Mouse (Mus musculus): ENCODE results near the gene Parp3. TPM values are rescaled to one million over a fixed set of nuclear protein-coding genes. Genes with fewer than 3 reads are reported as not detected.
A peak's percentile ranks its signal among the peaks of the same experiment; 100 is the strongest.

Parp3 gene
- total and polyA plus RNA-seq, 2 experiments from 2014 or later = 1.7 to 6.2 TPM

GRCm38 (mm10) chr9:106470991-106471750, 5.6 kb downstream of the Parp3 start:
- DNase-seq = no peak
- no peak overlapping the region for H3K9ac ChIP-seq

GRCm38 (mm10) chr9:106469776-106470175, 7.0 kb downstream of the Parp3 start:
- H3K4me3 ChIP-seq (ENCODE audit: low read depth, low read length) = no peak overlapping the region
- ATAC-seq (no peak), DNase-seq (no peak)
- H3K9ac ChIP-seq = no peak overlapping the region
- 69% methylated on average over 9 of the region's 9 CpGs for WGBS
- H3K27ac ChIP-seq (ENCODE audit: low read depth, low read length) = no peak overlapping the region
- H3K27me3 ChIP-seq (ENCODE audit: insufficient read depth, low read length) = no peaks in the 10 kb centered on the region
- no peaks in the 10 kb centered on the region for H3K36me3 ChIP-seq (ENCODE audit: insufficient read depth)
- no peaks in the 10 kb centered on the region for H3K9me3 ChIP-seq (ENCODE audit: low read length)
- no peak overlapping the region for H3K4me2 ChIP-seq (ENCODE audit: low read depth)
- no peak for TF ChIP-seq CTCF (IDR thresholded peaks at IDR 0.05; ENCODE audit: low read depth)
- H3K4me1 ChIP-seq (ENCODE audit: insufficient read depth) = peaks cover 7% of the 10 kb centered on the region; the same call in 1 of the 2 replicates

More at GRCm38 (mm10) chr9:106470991-106471750, 5.6 kb downstream of the Parp3 start:
- Histone ChIP-seq H3K36me3 (ENCODE audit: insufficient read depth) (no peaks in the 10 kb centered on the region), H3K4me3 (ENCODE audit: low read depth, low read length) (no peak overlapping the region), H3K4me1 (ENCODE audit: insufficient read depth) (no peaks in the 10 kb centered on the region), H3K27ac (ENCODE audit: low read depth, low read length) (no peak overlapping the region), H3K4me2 (ENCODE audit: low read depth) (no peak overlapping the region), H3K27me3 (ENCODE audit: insufficient read depth, low read length) (no peaks in the 10 kb centered on the region), H3K9me3 (ENCODE audit: low read length) (no peaks in the 10 kb centered on the region)
- no peak for TF ChIP-seq CTCF (IDR thresholded peaks at IDR 0.05; ENCODE audit: low read depth)
- no peak for ATAC-seq
- WGBS = 59% methylated on average over 14 of the region's 14 CpGs

GRCm38 (mm10) chr9:106469317-106469716, 7.4 kb downstream of the Parp3 start:
- Histone ChIP-seq H3K4me1 (ENCODE audit: insufficient read depth) (peaks cover 7% of the 10 kb centered on the region; the same call in 1 of the 2 replicates), H3K27me3 (ENCODE audit: insufficient read depth, low read length) (no peaks in the 10 kb centered on the region), H3K9ac (no peak overlapping the region), H3K27ac (ENCODE audit: low read depth, low read length) (no peak overlapping the region), H3K9me3 (ENCODE audit: low read length) (no peaks in the 10 kb centered on the region), H3K4me3 (ENCODE audit: low read depth, low read length) (no peak overlapping the region), H3K4me2 (ENCODE audit: low read depth) (no peak overlapping the region), H3K36me3 (ENCODE audit: insufficient read depth) (0 out of 2 replicates have a peak, but pooled peaks cover 3% of the 10 kb centered on the region)
- TF ChIP-seq CTCF (IDR thresholded peaks at IDR 0.05; ENCODE audit: low read depth) = no peak
- 81% methylated on average over 6 of the region's 6 CpGs for WGBS
- no peak for ATAC-seq
- DNase-seq = no peak

GRCm38 (mm10) chr9:106467746-106468145, 9.0 kb downstream of the Parp3 start:
- ATAC-seq (no peak), DNase-seq (no peak)
- no peaks in the 10 kb centered on the region for H3K9me3 ChIP-seq (ENCODE audit: low read length)
- no peak overlapping the region for H3K4me3 ChIP-seq (ENCODE audit: low read depth, low read length)
- peaks cover 7% of the 10 kb centered on the region; the same call in 1 of the 2 replicates for H3K4me1 ChIP-seq (ENCODE audit: insufficient read depth)
- H3K9ac ChIP-seq = no peak overlapping the region
- peaks cover 18% of the 10 kb centered on the region for H3K36me3 ChIP-seq (ENCODE audit: insufficient read depth)
- WGBS = 87% methylated on average over 7 of the region's 7 CpGs
- H3K27ac ChIP-seq (ENCODE audit: low read depth, low read length) = no peak overlapping the region
- no peak for TF ChIP-seq CTCF (IDR thresholded peaks at IDR 0.05; ENCODE audit: low read depth)
- H3K27me3 ChIP-seq (ENCODE audit: insufficient read depth, low read length) = no peaks in the 10 kb centered on the region
- no peak overlapping the region for H3K4me2 ChIP-seq (ENCODE audit: low read depth)

GRCm38 (mm10) chr9:106466721-106467120, 10.0 kb downstream of the Parp3 start:
- Histone ChIP-seq H3K4me1 (ENCODE audit: insufficient read depth) (peaks cover 7% of the 10 kb centered on the region; the same call in 1 of the 2 replicates), H3K9ac (no peak overlapping the region), H3K4me3 (ENCODE audit: low read depth, low read length) (no peak overlapping the region), H3K9me3 (ENCODE audit: low read length) (no peaks in the 10 kb centered on the region), H3K36me3 (ENCODE audit: insufficient read depth) (peaks cover 27% of the 10 kb centered on the region), H3K27me3 (ENCODE audit: insufficient read depth, low read length) (no peaks in the 10 kb centered on the region), H3K27ac (ENCODE audit: low read depth, low read length) (no peak overlapping the region), H3K4me2 (ENCODE audit: low read depth) (no peak overlapping the region)
- ATAC-seq = no peak
- WGBS = 94% methylated on average over 6 of the region's 6 CpGs
- TF ChIP-seq CTCF (IDR thresholded peaks at IDR 0.05; ENCODE audit: low read depth) = no peak
- no peak for DNase-seq

- peak within 1 kb of the TSS; percentile 54 for H3K4me3 ChIP-seq (ENCODE audit: low read depth, low read length)
- H3K9ac ChIP-seq = peak within 1 kb of the TSS; percentile 81
- peaks cover 35% of the 10 kb centered on the region for H3K36me3 ChIP-seq (ENCODE audit: insufficient read depth)
- peak; percentile 59 for DNase-seq
- TF ChIP-seq CTCF (IDR thresholded peaks at IDR 0.05; ENCODE audit: low read depth) = no peak
- peaks cover 7% of the 10 kb centered on the region; the same call in 1 of the 2 replicates for H3K4me1 ChIP-seq (ENCODE audit: insufficient read depth)
- H3K27me3 ChIP-seq (ENCODE audit: insufficient read depth, low read length) = no peaks in the 10 kb centered on the region
- peak within 1 kb of the TSS; percentile 99 for H3K4me2 ChIP-seq (ENCODE audit: low read depth)
- peak within 1 kb of the TSS; percentile 82 for H3K27ac ChIP-seq (ENCODE audit: low read depth, low read length)
- H3K9me3 ChIP-seq (ENCODE audit: low read length) = no peaks in the 10 kb centered on the region
- ATAC-seq = peak; percentile 47
- 20% methylated on average over 26 of the region's 26 CpGs for WGBS
Measured at GRCm38 (mm10) chr9:106465571-106466200, 11.1 kb downstream of the Parp3 start, which contains the start of gene Gpr62. Gene Gpr62 (minus strand): TSS chr9:106465938.

All from forebrain, postnatal 0 days (tissue).